Mouse (Mus musculus): ENCODE measurements at regions not wholly inside any gene's neighbourhood (a gene's known extent, or its start where the extent isn't known, plus 50 kb on each side); places are given as distances from the start of the nearest gene placed in this dataset.

DNA sequence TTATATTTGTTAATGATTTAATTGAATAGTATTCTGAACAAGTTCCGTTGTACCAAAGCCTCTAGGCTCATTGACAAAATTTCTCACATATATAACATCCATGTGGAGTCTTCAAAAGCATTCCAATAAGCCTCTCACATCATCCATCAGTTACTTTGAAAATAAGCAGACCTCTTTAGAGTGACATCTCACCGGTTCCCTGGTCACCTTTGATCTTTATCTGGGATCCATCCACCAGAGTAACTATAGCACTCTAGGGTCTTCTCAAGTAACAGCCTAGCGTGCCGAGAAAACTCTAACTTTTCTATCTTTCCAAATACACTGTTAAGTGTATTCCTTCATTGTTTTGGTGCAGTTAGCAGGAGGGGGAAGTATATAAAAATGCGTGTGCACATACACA lies 55.6 kb upstream of the Mad2l1 start:
- H3K4me1 ChIP-seq (ENCODE audit: control insufficient read depth, insufficient read depth, low read length) = no peaks in the 10 kb centered on the region
- DNase-seq (ENCODE audit: low spot score) = no peak

DNA sequence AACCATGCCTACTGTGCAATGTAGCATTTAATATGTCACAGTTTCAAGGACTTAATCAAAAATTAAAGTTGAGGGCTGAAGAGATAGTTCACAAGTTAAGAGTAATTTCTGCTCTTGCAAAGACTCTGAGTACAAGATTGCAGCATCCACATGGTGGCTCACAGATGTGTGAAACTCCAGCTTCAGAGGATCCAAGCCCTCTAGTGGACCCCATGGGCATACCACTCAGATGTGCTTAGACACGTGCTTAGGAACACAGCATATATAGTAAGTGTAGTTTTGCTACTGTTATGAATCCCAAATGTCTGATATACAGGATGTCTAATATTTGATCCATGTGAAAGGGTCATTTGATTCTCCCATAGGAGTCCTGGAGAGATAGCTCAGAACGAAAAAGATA lies 55.0 kb upstream of the Mad2l1 start:
- Histone ChIP-seq H3K27ac (ENCODE audit: low read depth, low read length) (no peak overlapping the region), H3K9me3 (replicated peaks; ENCODE audit: control insufficient read depth, low read length) (no peaks in the 10 kb centered on the region), H3K9ac (ENCODE audit: low read length) (no peak overlapping the region), H3K4me2 (ENCODE audit: low read length) (no peak overlapping the region), H3K36me3 (ENCODE audit: control insufficient read depth, insufficient read depth, low read length) (no peaks in the 10 kb centered on the region), H3K4me1 (ENCODE audit: control insufficient read depth, insufficient read depth, low read length) (no peaks in the 10 kb centered on the region), H3K4me3 (ENCODE audit: low read depth, low read length) (no peak overlapping the region), H3K27me3 (replicated peaks; ENCODE audit: control insufficient read depth, insufficient read depth, low read length) (no peaks in the 10 kb centered on the region)
- 66% methylated on average over 2 of the region's 2 CpGs for WGBS
- ATAC-seq (no peak), DNase-seq (ENCODE audit: low spot score) (peak; percentile 8)

More for the DNA sequence above, 55.6 kb upstream of the Mad2l1 start:
- 93% methylated on average over 5 of the region's 5 CpGs for WGBS
- H3K4me2 ChIP-seq (ENCODE audit: low read length) = no peak overlapping the region
- no peak overlapping the region for H3K4me3 ChIP-seq (ENCODE audit: low read depth, low read length)
- H3K36me3 ChIP-seq (ENCODE audit: control insufficient read depth, insufficient read depth, low read length) = no peaks in the 10 kb centered on the region
- H3K27ac ChIP-seq (ENCODE audit: low read depth, low read length) = no peak overlapping the region
- ATAC-seq = no peak
- no peaks in the 10 kb centered on the region for H3K9me3 ChIP-seq (replicated peaks; ENCODE audit: control insufficient read depth, low read length)
- no peak overlapping the region for H3K9ac ChIP-seq (ENCODE audit: low read length)
- H3K27me3 ChIP-seq (replicated peaks; ENCODE audit: control insufficient read depth, insufficient read depth, low read length) = no peaks in the 10 kb centered on the region

DNA sequence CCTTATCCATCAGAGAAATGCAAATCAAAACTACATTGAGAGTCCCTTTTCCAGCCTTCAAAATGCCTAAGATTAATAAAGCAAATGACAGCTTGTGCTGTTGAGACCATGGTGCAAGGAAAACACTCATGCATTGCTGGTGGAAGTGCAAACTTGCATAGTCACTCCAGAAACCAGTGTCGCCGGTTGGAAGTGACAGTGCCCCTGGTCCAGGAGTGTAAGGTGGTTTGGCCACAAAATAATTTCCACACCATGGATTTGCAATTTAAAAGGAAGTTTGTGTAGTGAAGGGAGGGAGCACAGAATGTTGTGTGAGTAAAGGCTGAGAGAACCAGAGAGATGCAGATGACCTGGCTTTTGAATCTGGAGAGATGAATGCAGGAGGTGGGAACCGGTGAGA lies 52.4 kb upstream of the Mad2l1 start:
- H3K27ac ChIP-seq (ENCODE audit: low read depth, low read length) = no peak overlapping the region
- H3K9me3 ChIP-seq (replicated peaks; ENCODE audit: control insufficient read depth, low read length) = no peaks in the 10 kb centered on the region
- no peak overlapping the region for H3K4me3 ChIP-seq (ENCODE audit: low read depth, low read length)
- H3K4me1 ChIP-seq (ENCODE audit: control insufficient read depth, insufficient read depth, low read length) = no peaks in the 10 kb centered on the region
- no peak for DNase-seq (ENCODE audit: low spot score)
- no peak overlapping the region for H3K9ac ChIP-seq (ENCODE audit: low read length)
- no peaks in the 10 kb centered on the region for H3K36me3 ChIP-seq (ENCODE audit: control insufficient read depth, insufficient read depth, low read length)
- 96% methylated on average over 3 of the region's 3 CpGs for WGBS
- no peaks in the 10 kb centered on the region for H3K27me3 ChIP-seq (replicated peaks; ENCODE audit: control insufficient read depth, insufficient read depth, low read length)
- no peak for ATAC-seq
- H3K4me2 ChIP-seq (ENCODE audit: low read length) = no peak overlapping the region

Measured in forebrain, embryonic 14.5 days (tissue).